Mouse (Mus musculus) right cerebral cortex, adult 18-20 months (tissue): ENCODE data around the gene Ypel2.

ENCODE experiments used
- DNase-seq: peaks from one replicate; pipeline ENCODE4 v3.0.0; 2022; ENCODE audit warnings: mixed read lengths

Ypel2 gene

DNA sequence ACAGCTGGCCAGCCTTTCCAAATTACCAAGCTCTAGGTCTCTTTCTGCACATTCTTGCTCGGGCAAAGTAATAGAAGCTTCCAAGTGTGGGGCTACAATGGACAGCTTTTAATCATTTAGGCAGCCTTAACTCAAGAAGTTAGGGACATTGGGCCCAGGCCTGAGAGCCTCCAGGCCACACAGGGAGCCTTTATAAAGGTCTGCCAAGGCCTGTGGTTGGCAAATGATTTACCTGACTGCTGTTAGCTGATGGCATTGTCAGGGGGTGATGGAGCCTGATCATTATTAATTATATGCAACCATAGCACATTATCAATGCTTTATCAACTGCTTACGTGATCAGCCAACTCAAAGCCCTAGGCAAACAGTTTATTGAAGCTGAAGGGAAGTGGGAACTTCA lies 33.2 kb downstream of the Ypel2 start:
- no peak for DNase-seq

DNA sequence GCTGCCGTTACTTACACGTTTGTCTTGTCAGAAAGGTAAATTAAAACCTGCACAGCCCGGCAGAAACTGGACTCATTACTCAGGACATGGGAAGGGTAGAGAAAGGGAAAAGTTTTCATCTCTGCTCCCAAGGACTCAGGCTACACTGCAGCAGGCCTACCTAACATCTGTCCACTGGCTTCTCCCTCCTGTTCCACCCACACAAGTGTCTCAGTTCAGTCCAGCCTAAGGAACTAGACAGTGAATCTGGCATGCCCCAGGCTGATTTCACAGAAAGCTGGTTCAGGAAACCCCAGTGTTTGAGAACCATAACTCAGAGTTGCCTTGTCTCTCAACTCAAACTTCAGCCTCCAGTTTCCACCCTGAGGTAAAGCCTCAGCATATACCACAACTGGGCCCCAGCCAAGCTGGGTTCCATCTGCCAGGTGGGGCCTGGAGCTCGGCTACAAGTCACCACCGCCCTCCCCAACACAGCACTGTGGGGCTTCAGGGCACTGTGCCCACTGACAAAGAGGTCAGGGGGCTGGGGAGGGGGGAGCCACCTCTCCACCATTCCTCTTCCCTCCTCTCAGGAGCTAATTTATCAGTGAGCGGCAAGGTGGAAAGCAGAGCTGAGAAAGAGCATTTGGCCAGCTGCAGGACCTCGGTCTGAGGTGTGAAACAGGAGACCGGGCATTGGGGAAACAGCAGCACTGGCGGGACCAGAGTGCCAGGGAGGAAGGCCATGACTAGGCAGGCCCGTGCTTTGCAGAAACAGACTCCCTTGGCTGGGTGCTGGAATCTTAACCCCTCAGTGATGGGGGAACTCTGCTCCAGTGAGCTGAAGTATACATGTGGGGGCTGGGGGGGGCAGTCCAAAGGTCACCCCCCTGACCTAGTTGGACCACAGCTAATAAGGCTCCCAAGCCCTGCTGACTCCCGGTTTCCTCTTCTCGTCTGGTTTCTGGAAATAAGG lies 34.5 kb downstream of the Ypel2 start:
- DNase-seq, result no peak

DNA sequence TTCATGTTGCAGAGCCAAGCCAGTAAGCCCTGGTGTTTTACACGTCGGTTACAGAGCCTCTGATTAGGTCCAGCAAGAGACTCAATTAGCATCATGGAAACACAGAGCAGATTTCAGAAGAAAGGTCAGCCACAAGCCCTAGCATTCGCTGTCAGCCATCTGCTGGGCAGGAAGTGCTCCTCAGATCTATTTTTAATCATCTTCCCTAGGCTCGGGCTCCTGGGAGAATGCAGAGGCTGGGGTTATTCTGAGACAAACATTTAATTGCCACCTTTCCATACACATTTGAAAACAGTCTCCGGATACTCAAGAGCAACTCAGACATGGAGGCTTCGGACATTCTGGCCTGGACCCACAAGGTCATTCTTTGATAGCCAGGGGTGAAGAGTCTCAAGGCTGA lies 35.3 kb downstream of the Ypel2 start:
- DNase-seq, result no peak

DNA sequence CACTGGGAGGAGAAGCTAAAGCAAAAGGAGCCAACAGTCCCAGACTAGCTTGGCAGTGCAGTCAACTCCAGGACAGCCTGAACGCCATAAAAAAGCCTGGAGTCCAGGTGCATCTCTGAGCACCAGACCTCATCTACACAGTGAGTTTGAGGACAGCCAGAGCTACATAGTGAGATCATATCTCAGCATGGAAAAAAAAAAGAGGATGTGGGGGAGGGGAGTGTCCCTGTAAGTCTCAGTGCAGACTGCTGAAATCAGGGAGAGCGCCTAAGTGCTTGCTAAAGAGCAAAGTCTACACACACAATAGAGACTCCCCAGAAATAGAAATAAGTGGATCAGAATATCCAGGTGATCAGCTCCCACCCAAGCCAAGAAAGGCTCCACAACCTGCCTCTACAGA lies 37.1 kb downstream of the Ypel2 start:
- DNase-seq, result no peak

DNA sequence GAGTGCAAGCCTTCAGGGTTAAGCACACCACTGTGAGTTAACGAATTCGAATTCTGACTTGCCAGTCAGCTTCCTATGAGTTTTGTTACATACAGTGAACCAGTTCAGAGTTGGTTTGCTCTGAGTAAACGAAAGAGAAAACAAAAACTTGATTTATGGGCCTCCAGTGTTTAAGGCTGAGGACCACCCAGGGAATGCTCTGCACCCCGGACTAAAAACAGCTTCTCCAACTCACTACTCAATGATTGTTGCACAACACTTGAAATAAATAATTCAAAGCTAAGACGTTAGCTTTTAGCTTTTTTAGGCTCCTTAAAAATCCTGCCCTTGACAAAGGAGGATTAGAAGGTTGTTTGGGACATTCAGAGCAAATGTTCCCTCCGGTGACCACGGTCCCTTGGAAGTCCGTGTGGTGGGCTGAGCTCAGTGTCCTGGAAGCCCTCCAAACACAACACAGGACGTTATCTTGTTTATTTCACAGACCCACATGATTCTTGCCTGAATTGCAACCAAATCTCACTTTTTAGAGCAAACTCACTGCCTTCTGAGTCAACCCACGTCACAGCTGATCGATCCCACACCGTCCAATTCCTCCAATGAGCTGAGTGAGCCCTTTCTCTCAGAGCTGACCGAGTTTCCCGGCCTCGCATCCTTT lies 38.8 kb downstream of the Ypel2 start:
- no peak for DNase-seq

DNA sequence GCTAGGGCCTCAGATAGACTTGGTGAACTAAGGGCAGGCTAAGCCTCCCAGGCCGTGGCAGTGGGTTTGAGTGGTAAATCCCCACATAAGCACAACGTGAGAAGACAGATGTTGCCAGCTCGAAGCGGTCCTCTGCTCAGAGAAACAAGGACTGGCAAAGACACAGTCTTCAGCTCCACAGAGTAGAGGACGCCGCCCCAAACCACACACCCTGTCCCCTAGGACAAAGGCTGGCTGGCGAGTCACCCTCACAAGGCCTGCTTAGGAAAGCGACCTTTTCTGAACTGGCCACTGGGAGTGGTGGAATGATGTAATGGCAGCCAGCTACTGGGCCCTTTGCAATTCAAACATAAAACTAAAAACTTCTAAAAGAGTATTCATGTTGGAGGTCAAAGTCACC lies 40.4 kb downstream of the Ypel2 start:
- no peak for DNase-seq

DNA sequence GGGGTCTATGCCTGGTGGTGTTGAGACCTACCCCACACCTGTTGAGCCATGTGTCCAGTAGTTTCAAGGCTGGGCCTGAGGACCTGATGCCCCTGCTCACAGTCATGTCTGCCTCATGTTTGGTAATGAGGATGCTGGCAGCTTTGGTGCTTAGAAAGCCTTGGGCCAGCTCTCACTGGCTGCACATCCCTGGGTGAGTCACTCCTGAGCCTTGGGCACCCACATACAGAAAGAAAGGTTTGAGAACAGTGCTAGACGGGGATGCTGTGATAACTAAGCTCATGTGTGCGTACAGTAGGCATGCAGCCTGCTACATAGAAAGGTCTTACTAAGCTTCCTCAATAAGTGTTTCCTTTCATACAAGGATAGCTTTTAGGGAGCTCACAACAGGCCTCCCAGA lies 40.8 kb downstream of the Ypel2 start:
- peak; percentile 45 for DNase-seq

DNA sequence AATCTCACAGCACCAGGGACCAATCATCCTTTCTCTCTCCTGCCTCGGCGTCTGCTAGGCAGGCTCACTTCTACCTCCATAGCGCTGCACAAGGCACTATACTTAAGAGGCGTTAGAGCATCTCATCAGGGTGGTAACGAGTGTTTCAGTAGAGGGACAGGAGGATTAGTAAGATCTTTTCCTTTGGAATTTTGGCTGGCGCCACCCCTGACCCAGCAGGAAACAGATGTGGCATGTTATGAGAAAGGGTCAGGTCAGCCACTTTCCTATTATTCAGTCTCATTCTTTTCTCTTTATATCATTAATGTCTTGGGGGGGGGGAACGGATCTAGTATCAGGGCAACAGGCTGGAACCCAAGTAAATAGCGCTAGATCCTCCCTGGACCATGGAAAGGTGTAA lies 41.8 kb downstream of the Ypel2 start:
- DNase-seq, result no peak

DNA sequence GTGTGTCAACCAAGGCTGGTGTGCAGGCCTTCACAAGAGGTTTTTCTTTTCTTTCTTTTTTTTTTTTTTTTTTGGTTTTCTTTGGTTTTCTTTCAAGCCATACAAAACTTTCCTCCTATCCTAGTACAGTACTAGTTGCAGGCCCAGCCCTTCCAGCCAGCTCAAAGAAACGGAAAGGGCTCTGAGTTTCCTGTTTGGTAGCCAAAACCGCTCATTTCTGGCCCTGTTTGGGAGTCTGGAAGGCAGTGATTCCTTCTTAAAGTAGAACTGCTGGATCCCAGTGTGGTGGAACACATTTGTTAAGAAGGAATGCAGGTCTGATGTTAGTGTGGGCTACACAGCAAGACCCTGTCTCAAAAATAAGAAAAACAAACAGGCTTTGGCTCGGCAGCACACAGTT lies 43.0 kb downstream of the Ypel2 start:
- no peak for DNase-seq

DNA sequence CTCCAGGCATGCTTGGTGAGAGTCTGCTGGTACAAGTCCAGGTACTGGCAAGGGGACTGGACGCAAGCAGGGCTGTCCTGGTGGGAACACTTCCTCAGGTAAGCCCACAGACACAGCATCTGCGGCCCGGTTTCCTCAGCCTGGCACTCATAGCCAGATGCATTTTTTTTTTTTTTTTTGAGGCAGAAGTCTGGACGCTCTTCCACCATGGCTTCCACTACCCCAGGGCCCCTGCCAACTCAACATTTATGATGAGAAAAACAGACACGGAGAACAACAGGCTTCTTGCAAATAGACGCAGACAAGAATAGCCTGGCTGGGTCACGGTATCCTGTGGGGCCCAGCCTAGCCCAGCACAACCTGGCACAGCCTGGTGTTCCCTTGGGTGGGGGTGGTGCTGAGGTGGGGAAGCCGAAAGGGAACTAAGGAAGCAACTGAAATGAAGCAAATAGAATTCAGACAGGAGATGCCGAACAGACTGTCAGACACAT lies 43.5 kb downstream of the Ypel2 start:
- peak; percentile 62 for DNase-seq

DNA sequence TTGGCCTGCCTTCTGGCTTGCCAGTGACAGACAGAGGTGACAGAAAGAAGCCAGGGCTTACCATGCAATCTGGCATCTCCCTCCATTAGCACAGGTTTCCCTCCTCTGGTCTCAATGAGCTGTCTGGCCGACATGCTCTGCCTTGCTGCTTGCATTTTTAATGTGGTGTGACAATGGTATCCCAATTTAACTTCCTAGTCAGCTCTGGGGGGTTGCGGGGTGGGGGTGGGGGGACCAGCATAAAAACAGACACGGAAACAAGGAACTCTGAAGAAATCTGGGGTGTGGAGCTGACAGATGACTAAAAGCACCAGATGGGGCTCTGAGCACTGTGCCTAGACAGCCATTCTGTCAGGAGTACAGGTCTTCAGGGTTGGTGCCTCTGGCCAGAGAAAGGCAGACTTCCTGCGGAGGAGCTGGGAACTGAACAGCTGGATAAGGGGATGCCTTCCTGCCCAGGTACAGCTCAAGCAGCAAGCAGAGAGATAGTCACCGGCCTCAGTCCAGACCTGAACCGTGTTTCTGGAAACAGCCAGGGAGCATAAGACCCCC lies 46.8 kb downstream of the Ypel2 start:
- no peak for DNase-seq

DNA sequence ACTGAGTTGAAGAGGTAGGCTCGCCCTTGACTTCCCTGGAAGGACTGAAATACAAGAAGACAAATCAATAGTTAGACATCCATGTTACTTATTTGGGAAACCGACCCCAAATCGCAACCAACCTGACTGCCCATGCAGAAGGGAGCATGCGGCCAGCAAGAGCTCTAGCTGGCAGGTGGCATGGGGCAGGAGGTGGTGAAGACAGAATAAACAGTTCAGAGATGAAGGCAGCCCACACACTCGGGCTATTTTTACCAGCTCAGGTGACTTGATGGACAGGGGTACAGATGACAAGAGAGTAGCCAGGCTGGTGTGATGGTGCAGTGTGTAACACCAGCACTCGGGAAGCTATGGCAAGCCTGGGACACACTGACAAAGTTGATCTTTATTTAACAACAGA lies 47.6 kb downstream of the Ypel2 start:
- DNase-seq, result no peak

DNA sequence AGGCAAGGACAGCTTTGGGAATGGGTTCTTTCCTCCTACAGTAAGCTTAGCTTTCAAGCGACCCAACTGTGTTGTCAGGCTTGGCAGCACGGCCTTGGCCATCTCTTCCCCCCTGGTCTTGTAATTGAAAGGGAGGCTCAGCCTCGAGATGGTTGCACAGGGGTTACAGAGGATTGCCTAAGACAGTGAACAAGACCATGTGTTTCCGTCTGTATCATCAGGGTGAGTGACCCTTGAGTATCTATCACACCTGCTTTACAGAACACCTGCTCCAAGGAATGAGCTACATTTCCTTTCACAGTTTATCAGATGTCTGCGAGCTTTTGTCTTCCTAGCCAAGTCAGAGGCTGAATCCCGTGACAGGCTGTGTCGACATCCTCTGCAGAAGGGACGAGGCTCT lies 48.4 kb downstream of the Ypel2 start:
- no peak for DNase-seq

DNA sequence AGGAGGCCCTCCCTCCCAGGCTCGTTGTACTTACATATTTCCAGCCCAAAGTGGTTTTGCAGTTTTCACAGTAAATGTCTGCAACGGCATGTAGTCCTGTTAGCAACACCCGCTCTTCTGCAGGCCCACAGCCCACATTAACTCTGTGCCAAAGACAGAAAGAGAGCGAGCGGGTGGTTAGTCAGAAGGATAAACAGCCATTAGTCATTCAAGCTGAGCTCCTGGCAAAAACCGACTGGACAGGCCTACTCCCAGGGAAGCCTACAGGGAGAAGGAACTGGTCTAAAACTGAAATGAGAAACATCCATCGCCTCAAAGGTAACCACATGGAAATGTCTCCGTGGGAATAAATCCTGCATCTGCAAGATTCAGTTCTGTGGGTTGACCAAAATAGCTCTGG lies 49.0 kb downstream of the Ypel2 start:
- DNase-seq, result peak; percentile 87

DNA sequence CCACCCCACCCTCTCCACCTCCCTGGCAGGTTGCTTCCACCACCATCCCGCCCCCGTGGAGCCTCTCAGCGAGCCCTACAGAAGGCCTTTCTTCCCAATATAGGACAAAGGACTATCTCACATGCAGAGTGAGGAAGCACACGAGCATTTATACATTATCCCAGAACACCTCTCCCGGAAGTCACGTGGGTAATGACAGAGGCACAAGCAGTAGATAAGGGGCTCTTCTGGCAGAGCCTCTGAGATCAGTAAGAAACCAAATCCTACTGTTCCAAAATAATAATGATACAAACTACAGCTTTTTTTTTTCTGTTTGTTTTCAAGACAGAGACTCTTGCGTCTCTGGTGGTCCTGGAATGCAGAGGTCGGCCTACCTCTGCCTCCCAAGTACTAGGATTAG lies 51.6 kb downstream of the Ypel2 start:
- DNase-seq, result no peak

DNA sequence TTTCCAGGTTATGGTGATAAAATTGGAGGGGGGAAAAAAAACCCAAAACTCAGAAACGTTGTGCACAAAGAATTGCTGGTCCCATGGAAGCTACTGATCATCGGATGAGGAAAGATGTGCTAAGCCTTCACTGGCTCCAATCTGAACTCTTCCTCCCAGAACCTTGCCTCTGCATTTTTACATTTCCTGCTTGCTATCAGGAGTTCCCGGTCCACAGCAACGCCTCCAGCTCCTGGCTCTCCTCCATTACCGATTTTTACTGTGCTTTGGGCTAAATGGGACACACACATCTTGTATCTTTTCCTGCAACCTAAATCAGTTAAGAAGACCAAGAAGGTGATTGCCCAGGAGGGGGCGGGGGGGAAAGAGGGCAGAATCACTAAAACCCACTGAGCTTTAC lies 54.0 kb downstream of the Ypel2 start:
- DNase-seq, result peak; percentile 49

DNA sequence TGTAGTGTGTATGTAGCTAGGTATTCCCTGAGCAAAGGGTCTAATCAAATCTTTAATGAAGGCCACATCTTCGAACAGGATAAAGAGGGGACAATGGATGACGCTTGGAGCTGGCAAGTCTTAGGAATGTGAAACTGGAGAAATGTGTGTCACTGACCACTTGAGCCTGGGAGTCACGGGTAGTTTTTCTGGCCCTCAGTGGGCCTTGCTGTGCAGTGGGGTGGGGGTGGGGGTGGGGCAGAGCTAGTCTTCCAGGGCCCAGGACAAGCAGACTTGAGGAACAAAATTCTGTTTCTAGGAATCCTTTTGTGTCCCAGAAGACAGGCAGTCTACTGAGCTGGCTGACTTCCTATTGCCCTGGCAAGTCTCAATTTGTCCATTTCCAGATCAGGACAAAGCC lies 55.0 kb downstream of the Ypel2 start:
- no peak for DNase-seq

DNA sequence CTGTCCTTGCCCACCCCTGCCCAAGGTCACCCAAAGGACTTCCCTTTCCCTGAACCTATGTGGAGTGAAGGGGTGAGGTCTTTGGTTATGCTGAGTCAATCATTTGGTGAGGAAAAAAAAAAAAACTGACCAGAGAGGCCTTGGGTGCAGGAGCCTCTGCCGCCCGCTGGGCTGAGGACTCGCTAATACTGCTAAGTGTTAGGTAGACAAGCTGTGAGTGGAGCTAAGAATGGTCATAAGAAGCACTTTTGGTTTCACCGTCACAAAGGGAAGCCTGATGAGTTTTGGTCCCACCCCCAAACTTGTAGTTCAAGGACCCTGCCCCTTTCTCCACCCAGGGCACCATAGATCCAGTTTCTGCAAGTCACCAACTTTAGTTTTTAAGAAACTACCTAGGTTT lies 55.4 kb downstream of the Ypel2 start:
- no peak for DNase-seq

DNA sequence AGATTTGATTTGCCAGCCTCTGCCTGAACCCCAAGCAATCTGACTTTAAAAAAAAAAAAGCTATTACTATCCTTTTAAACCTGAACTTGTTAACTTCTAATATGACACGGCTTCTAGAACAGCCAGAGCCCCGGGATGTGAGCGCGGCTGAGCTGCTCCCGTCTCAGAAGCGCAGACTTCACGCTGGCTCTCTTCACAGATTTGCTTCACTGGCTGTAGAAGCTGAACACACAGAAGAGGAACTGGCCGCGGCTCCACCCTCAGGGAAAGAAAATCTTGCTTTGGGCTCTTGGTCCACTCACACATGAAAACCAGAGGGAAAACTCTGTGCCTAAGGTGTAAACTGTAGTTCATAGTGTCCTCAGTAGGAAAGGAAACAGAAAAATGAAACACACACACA lies 56.6 kb downstream of the Ypel2 start:
- no peak for DNase-seq

DNA sequence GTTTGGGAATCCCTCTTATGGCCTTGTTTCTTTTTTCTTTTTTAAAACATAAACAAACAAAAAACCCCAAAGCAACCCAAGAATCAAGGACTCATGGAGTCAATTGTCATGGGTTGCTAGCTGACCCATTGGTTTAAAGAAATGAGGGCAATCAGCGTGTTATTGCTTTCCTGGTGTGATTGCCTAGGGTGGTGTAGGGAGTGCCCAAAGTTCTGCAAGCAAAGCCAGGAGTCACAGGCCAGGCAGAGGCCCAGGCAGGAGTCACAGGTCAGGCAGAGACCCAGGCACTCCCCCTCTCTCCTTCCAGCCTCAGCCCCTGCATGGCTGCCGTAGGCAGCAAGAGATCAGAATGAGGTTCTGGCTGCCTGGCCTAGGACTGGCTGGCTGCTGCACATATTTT lies 58.6 kb downstream of the Ypel2 start:
- no peak for DNase-seq

DNA sequence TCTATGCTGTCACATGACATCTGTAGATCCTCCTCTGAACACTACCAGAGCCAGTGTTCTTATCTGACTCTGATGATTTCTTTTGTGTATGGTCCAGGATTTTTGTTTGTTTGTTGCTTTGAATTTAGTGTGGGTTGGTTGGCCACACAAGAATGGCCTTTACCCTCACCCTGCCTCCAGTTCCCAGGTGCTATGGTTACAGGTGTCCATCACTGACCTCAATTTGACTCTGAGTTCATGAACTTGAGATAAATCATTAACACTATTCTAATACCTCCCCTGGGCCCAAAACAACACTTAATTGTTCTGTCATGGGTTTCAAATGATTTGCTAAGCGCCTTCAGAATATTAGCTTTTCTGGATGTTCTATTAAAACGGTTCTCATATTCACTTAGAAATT lies 61.3 kb downstream of the Ypel2 start:
- no peak for DNase-seq

DNA sequence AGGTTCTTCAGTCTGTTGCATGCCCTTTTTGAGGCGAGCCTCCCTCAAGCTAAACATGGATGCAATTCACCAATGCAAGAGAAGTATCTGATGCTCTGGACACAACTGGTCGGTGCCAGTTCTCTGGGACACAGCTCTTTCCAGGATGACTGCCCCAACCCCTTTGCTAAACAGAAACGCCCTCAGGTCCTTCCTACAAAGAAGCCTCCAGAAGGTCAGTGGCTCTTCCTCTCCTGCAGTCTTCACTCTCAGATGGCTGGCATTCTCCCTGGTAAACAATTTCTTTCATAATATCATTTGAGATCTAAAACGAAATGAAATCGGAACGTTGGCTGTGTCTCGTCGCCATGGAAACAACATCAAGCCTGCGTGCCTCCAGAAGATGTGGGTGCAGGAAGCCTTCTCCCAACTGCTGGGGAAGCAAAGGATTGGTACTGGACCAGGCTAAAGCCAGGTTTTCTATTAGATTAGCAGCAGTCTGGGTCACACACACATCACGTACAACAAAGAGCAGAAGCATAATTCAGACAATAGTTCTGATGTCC lies 62.8 kb downstream of the Ypel2 start:
- DNase-seq, result peak; percentile 85

DNA sequence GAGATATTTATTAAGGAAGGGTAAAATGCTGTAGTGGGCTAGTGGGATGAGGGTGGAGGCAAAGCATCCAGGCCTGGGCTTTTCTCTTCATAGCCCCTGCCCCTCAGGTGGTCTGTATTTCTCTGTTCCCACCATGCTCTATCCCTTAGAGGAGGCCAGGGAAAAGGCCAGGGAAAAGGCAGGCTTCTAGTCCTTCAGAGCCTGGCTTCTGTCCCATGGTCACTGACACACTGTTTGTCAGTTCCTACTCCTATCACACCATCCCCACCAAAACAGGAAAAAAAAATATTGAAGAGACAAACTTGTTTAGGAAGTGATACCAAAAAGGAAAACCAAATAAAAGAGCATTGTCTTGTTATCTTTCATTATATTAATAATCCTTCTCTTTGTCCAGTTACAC lies 63.5 kb downstream of the Ypel2 start:
- no peak for DNase-seq

DNA sequence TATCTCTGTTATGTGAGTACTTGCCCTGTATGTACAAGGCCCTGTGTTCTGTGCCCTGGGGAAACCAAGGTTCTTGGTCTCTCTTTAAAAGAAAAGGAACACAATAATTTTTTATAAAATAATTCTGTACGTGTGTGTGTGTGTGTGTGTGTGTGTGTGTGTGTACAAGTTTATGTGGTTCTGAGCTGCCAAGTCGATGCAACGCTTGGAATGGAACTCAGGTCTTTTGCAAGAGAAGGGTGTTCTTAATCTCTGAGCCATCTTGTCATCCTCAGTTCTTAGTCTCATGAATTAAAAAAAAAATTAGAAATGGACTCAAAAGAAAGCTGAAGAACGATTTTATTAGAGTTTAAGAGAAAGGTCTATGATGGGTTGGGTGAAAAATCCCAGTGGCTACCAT lies 64.0 kb downstream of the Ypel2 start:
- no peak for DNase-seq
